Mouse (Mus musculus) hindbrain, embryonic 15.5 days (tissue): ENCODE measurements around the gene Dctn1. TPM values are rescaled to one million over a fixed set of nuclear protein-coding genes. Genes with fewer than 3 reads are reported as not detected.

Experiments used
- ATAC-seq: fragments of 200-750 bp; cut with Nextera tagmentation; 2 replicates; pipeline ENCODE4 v1.8.0; 2017; ENCODE audit warnings: low read depth, moderate number of reproducible peaks, moderate TSS enrichment; ENCODE audit not compliant: low FRiP score
- H3K27ac ChIP-seq: fragments of 300-500 bp; sonication (generic); replicated peaks from 2 replicates; pipeline ENCODE4 v1.5.1; 2015; ENCODE audit warnings: mild to moderate bottlenecking, inconsistent platforms
- H3K27me3 ChIP-seq: fragments of 300-500 bp; sonication (generic); 2 replicates; pipeline ENCODE4 v1.6.1; 2015; ENCODE audit warnings: control low read depth, inconsistent platforms
- H3K36me3 ChIP-seq: fragments of 300-500 bp; sonication (generic); 2 replicates; pipeline ENCODE4 v1.6.1; 2015; ENCODE audit warnings: control low read depth, inconsistent platforms
- H3K4me1 ChIP-seq: fragments of 300-500 bp; sonication (generic); replicated peaks from 2 replicates; pipeline ENCODE4 v1.6.1; 2015; ENCODE audit warnings: control low read depth, inconsistent platforms
- H3K4me2 ChIP-seq: fragments of 300-500 bp; sonication (generic); 2 replicates; pipeline ENCODE4 v1.6.1; 2015; ENCODE audit warnings: moderate library complexity, mild to moderate bottlenecking, inconsistent platforms
- H3K4me3 ChIP-seq: fragments of 300-500 bp; sonication (generic); 2 replicates; pipeline ENCODE4 v1.5.1; 2015; ENCODE audit warnings: mild to moderate bottlenecking, inconsistent platforms
- H3K9ac ChIP-seq: fragments of 300-500 bp; sonication (generic); 2 replicates; pipeline ENCODE4 v1.6.1; 2015; ENCODE audit warnings: inconsistent platforms
- H3K9me3 ChIP-seq: fragments of 300-500 bp; sonication (generic); 2 replicates; pipeline ENCODE4 v1.6.1; 2016; ENCODE audit warnings: control low read depth, inconsistent platforms
- WGBS: fragments of 180-500 bp; shearing (Covaris S2); methylation state at CpG from one replicate; pipeline ENCODE4 v1.1.7; 2015; 5-methylcytosine and 5-hydroxymethylcytosine counted together
- polyA plus RNA-seq: library from polyadenylated mRNA; unstranded; fragments of >200 nt; fragmentation: Nextera tagmentation; extraction: Ambion mirVana; gene quantifications from 2 replicates; pipeline ENCODE4 v1.2.1, GENCODE M21; 2015

Dctn1 gene
- polyA plus RNA-seq, 1 experiment from 2014 or later: 160 TPM

DNA sequence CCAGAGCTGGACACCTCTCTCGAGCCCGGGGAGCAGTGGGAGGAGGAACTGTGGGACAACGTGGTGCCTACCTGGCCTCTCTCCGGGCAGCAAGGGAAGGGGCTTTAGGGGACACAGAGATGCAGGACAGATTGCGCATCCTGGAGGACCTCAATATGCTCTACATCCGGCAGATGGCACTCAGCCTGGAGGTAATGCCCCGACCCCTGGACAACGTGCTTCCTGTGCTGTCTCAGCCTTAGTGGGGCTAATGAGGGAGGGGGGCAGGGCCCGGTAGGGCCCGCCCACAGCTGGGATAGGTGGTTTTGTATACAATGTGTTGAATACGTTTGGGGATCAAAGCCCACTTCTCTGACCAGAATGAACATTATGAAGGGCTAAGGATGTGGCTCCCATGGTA, 27.7 kb upstream of the Dctn1 start:
- 2% methylated on average over 11 of the region's 11 CpGs for WGBS

DNA sequence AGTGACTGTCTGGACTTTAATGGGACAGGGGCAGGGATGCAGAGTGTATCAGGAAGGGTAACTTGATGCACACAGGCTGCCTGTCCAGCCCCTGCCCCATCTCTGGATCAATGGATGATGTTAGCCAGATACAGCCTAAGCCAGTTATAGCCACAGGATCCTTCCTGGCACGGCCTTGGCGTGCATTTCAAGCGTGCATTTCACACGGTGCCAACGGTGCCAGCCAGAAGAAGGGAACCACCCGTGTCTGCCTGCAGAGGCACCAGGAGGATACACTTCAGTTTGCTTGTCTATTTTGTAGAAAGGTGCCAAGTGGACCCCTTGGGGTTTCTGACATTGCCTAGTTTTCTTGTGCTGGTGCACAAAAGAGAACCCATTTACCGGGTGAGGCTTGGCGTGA, 25.7 kb upstream of the Dctn1 start:
- Histone ChIP-seq H3K9ac (no peak overlapping the region), H3K4me1 (peaks cover 48% of the 10 kb centered on the region)

More for the DNA sequence above, 27.7 kb upstream of the Dctn1 start:
- Histone ChIP-seq H3K27me3 (peaks cover 19% of the 10 kb centered on the region), H3K4me3 (peak overlapping the region; percentile 34), H3K4me1 (peaks cover 47% of the 10 kb centered on the region), H3K4me2 (peak overlapping the region; percentile 52), H3K27ac (peak overlapping the region; percentile 89), H3K9me3 (no peaks in the 10 kb centered on the region), H3K36me3 (no peaks in the 10 kb centered on the region), H3K9ac (peak overlapping the region; percentile 31)
- ATAC-seq: peak; percentile 7; the same call in 1 of the 2 replicates

DNA sequence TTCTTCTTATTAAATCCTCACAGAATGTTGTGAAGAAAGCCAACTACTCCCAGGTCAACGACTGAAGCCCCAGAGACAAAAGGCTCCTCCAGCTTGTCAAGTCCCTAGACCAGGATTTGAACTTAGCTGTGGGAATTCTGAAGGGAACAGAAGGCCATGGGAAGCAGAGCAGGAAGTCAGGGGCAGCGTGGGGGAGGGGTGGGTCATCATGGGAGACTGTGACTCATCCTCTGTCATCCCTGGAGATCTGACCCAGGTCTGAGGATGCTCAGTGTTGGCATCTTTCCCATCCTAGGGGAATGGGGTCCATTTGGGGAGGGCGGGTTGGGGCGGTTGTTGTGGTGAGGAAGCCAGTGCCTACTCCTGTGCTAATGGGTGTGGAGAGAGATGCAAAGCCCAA, 24.1 kb upstream of the Dctn1 start:
- Histone ChIP-seq H3K9ac (no peak overlapping the region), H3K27me3 (0 out of 2 replicates have a peak, but pooled peaks cover 4% of the 10 kb centered on the region), H3K4me1 (peaks cover 39% of the 10 kb centered on the region), H3K9me3 (no peaks in the 10 kb centered on the region), H3K27ac (no peak overlapping the region), H3K36me3 (no peaks in the 10 kb centered on the region), H3K4me3 (peak overlapping the region; percentile 38), H3K4me2 (peak overlapping the region; percentile 84)
- 36% methylated on average over 4 of the region's 4 CpGs for WGBS
- no peak for ATAC-seq

More for the DNA sequence above, 25.7 kb upstream of the Dctn1 start:
- H3K36me3 ChIP-seq: no peaks in the 10 kb centered on the region
- H3K27ac ChIP-seq: no peak overlapping the region
- no peak overlapping the region for H3K4me3 ChIP-seq
- 78% methylated on average over 8 of the region's 8 CpGs for WGBS
- H3K9me3 ChIP-seq: no peaks in the 10 kb centered on the region
- ATAC-seq: no peak
- no peak overlapping the region for H3K4me2 ChIP-seq
- H3K27me3 ChIP-seq: peaks cover 16% of the 10 kb centered on the region

DNA sequence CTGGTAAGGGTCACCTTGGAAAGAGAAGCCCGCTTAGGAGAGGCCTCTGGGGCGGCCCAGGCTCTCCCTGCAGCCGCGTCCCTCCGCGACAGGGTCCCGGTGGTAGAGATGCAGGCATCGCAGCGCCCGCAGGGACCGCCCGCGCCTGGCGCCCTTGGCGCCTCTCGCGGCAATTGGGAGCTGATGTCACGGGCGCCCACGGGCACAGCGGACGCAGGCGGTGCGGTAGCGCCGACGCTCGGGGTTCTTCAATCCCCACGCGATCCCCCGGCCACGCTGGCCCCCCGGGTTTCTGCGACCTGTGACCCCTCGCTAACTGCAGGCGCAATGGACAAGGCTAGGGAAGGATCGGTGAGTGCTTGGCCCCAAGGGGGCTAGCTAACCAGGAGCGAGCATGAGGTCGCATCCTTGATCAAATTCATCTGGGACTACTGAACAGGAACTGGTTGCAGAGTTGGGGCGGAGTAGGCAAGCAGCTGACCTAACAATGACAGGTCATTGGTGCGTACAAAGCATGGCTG, 23.4 kb upstream of the Dctn1 start:
- Histone ChIP-seq H3K4me3 (peak overlapping the region; percentile 38), H3K4me1 (peaks cover 33% of the 10 kb centered on the region), H3K9ac (peak overlapping the region; percentile 57), H3K27ac (peak overlapping the region; percentile 30; the same call in 1 of the 2 replicates), H3K4me2 (peak overlapping the region; percentile 84), H3K36me3 (no peaks in the 10 kb centered on the region), H3K9me3 (no peaks in the 10 kb centered on the region), H3K27me3 (no peaks in the 10 kb centered on the region)
- 3% methylated on average over 41 of the region's 41 CpGs for WGBS
- 0 out of 2 replicates have a peak, but pooled peaks have one; percentile 31 for ATAC-seq

DNA sequence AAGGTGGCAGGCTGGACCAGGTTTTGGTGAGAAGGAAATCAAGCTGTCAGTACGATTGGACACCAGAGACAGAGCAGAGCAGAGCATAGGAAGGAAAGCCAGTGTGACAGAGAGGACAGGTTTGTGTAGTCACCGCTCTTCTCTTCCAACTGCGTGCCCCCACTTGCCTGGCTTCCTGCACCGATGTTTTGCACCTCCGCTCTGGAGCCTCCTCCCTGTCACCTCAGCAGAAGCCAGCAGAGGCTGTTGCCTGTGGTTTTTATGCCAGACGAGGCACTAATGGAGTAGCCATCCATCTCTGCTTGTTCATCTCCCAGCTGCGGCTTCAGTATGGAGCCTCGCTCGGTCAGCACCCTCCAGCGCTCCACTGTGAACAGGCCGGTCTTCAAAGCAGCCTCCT, 22.8 kb upstream of the Dctn1 start:
- peak overlapping the region; percentile 84 for H3K4me2 ChIP-seq
- H3K9ac ChIP-seq: 0 out of 2 replicates have a peak overlapping the region, but pooled peaks have one; percentile 57
- no peaks in the 10 kb centered on the region for H3K27me3 ChIP-seq
- no peaks in the 10 kb centered on the region for H3K36me3 ChIP-seq
- no peak for ATAC-seq
- peaks cover 26% of the 10 kb centered on the region for H3K4me1 ChIP-seq
- no peaks in the 10 kb centered on the region for H3K9me3 ChIP-seq
- 41% methylated on average over 11 of the region's 11 CpGs for WGBS
- no peak overlapping the region; the same call in none of the 2 replicates for H3K4me3 ChIP-seq
- no peak overlapping the region for H3K27ac ChIP-seq

DNA sequence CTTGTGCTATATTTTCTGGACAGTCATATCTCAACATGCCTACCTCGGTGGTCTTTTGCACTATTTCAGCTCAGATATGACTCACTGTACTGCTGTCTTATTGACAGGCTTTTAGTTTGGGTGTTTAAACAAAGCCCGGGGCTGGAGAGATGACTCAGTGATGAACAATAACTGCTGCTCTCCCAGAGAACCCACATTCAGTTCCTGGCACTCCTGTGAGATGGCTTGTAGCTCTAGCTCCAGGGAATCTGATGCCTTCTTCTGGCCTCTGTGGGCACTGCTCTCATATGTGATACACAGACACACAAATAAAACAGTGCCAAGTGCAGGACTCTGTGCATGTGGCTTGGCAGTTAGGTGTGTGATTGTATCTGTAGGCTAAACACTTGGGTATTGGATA, 20.5 kb upstream of the Dctn1 start:
- Histone ChIP-seq H3K36me3 (no peaks in the 10 kb centered on the region), H3K9ac (no peak overlapping the region), H3K27me3 (no peaks in the 10 kb centered on the region), H3K4me1 (peaks cover 16% of the 10 kb centered on the region), H3K4me3 (no peak overlapping the region), H3K4me2 (no peak overlapping the region), H3K9me3 (no peaks in the 10 kb centered on the region), H3K27ac (no peak overlapping the region)
- 86% methylated on average over 2 of the region's 2 CpGs for WGBS
- ATAC-seq: no peak

DNA sequence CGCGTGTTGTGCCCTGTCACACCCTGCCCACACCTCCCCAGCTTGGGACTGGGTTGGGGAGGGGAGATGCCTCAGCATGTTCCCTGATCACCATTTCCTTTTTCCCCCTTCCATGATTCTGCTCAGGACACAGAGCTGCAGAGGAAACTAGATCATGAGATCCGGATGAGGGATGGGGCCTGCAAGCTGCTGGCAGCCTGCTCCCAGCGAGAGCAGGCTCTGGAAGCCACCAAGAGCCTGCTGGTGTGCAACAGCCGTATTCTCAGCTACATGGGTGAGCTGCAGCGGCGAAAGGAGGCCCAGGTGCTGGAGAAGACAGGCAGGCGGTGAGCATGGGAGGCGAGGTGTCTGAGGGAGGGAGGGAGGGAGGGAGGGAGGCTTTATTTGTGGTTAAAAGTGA, 19.9 kb upstream of the Dctn1 start:
- no peak overlapping the region for H3K4me2 ChIP-seq
- no peaks in the 10 kb centered on the region for H3K36me3 ChIP-seq
- no peak overlapping the region for H3K27ac ChIP-seq
- H3K9me3 ChIP-seq: no peaks in the 10 kb centered on the region
- H3K4me1 ChIP-seq: peaks cover 16% of the 10 kb centered on the region
- H3K9ac ChIP-seq: no peak overlapping the region
- WGBS: 79% methylated on average over 9 of the region's 9 CpGs
- ATAC-seq: no peak
- no peak overlapping the region for H3K4me3 ChIP-seq
- H3K27me3 ChIP-seq: no peaks in the 10 kb centered on the region

DNA sequence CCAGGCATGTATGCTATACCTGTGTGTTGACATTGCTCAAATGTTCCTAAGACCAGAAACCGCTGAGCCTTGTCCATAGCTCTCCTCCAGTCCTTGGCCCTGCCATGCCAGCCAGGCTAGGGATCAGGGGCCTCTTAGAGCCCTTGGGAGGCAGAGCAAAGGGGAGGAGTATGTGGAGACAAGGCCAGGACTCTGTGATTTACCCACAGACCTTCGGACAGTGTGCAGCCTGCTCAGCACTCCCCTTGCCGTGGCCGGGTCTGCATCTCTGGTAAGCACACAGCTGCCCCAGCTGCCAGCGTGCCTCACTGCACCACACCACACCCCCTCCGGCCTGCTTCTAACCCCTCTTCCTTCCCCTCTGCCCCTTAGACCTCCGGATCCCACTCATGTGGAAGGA, 18.4 kb upstream of the Dctn1 start:
- Histone ChIP-seq H3K36me3 (no peaks in the 10 kb centered on the region), H3K4me2 (no peak overlapping the region), H3K4me3 (no peak overlapping the region), H3K9me3 (no peaks in the 10 kb centered on the region), H3K27me3 (no peaks in the 10 kb centered on the region), H3K27ac (no peak overlapping the region), H3K9ac (no peak overlapping the region), H3K4me1 (peaks cover 9% of the 10 kb centered on the region)
- 58% methylated on average over 7 of the region's 7 CpGs for WGBS
- no peak for ATAC-seq

DNA sequence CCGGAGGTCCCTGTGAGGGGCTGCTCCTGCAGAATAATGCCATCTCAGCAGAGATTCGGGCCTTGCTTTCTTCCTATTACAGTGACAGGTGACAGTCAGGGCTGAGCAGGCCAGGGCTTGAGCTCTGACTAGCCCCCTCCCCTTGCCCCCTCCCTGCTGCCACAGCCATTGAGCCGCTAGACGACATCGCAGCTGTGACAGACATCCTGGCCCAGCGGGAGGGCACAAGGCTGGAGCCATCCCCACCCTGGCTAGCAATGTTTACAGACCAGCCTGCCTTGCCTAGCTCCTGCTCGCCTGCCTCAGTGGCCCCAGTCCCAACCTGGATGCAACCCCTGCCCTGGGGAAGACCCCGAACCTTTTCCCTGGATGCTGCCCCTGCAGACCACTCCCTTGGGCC, 14.0 kb upstream of the Dctn1 start:
- Histone ChIP-seq H3K27me3 (no peaks in the 10 kb centered on the region), H3K4me2 (no peak overlapping the region), H3K9ac (no peak overlapping the region), H3K9me3 (no peaks in the 10 kb centered on the region), H3K4me3 (no peak overlapping the region), H3K4me1 (peaks cover 16% of the 10 kb centered on the region), H3K27ac (no peak overlapping the region), H3K36me3 (no peaks in the 10 kb centered on the region)
- no peak for ATAC-seq
- WGBS: 30% methylated on average over 8 of the region's 8 CpGs

DNA sequence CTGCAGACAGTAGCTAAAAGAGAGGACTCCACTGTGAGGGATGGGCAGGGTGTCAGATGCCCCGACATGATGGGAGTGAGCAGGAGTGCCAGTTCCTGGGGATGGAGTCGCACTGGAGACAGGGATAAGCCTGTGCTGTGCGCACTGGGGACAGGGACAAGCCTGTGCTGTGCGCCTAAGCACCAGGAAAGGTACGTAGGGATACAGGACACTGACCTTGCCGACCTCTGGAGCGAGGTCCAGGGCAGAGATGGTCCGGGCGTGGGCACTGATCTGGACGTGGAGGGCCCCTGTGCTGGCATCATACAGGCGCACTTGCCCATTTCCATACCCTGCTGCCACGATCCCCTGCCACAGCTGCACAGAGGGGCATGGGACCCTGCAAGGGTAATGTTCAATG, 12.7 kb upstream of the Dctn1 start:
- no peak for ATAC-seq
- Histone ChIP-seq H3K4me3 (no peak overlapping the region), H3K4me1 (peaks cover 16% of the 10 kb centered on the region), H3K4me2 (no peak overlapping the region), H3K9me3 (no peaks in the 10 kb centered on the region), H3K36me3 (no peaks in the 10 kb centered on the region), H3K27me3 (no peaks in the 10 kb centered on the region), H3K9ac (no peak overlapping the region), H3K27ac (no peak overlapping the region)
- 88% methylated on average over 12 of the region's 12 CpGs for WGBS

DNA sequence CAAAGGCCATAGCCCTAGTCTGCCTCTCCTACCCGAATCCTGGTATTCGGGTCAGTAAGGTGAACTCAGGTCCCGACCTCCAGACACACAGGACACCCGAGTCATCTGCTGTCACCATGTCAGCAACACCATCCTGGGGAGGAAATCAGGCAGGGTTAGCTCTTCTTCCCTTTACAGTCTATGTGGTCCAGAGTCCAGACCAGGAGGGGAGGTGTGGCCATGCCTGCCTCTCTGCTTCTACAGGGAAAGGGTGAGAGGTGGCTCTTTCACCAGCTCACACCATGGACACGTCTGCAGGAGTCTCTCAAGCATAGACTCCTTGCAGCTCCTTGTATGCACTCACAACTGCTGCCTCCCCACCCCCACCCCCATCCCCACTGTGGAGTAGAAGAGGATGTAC, 12.2 kb upstream of the Dctn1 start:
- peaks cover 16% of the 10 kb centered on the region for H3K4me1 ChIP-seq
- no peak overlapping the region for H3K4me2 ChIP-seq
- no peaks in the 10 kb centered on the region for H3K27me3 ChIP-seq
- H3K9me3 ChIP-seq: no peaks in the 10 kb centered on the region
- H3K36me3 ChIP-seq: no peaks in the 10 kb centered on the region
- WGBS: 79% methylated on average over 5 of the region's 5 CpGs
- H3K4me3 ChIP-seq: no peak overlapping the region
- H3K9ac ChIP-seq: no peak overlapping the region
- no peak for ATAC-seq
- no peak overlapping the region for H3K27ac ChIP-seq

DNA sequence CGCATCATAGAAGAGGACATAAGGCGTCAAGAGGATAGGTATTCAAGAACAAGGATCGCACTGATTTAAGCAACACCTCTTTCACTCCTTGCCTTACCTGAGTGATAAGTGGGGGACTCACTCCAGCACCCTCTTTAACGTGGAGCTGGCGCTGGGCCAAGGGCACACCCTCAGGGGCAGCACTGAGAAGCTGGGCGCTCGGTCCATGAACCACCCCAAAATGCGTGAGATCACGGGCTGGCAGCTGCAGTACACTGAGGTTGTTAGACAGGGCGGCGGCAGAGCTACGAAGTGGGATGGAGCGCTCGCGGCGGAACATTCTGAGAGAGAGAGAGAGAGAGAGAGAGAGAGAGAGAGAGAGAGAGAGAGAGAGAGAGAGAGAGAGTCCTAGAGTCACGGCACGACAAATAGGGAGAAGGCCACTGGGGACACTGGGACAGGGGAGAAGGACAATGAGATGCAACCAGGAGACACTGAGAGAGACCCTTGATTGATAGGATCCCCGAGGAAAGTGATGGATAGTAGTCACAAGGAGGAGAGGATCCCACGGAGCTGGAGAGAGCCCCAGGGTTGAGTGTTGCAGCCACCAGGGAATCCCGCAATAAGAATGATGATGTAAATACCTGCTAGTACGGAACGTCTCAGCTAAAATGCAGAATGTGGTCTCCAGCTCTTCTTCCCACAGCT, 10.0 kb upstream of the Dctn1 start:
- H3K4me3 ChIP-seq: peak overlapping the region; percentile 50
- peak overlapping the region; percentile 52 for H3K9ac ChIP-seq
- 8% methylated on average over 21 of the region's 23 CpGs for WGBS
- H3K4me1 ChIP-seq: peaks cover 16% of the 10 kb centered on the region
- H3K27ac ChIP-seq: 0 out of 2 replicates have a peak overlapping the region, but pooled peaks have one; percentile 2
- ATAC-seq: peak; percentile 54
- peak overlapping the region; percentile 85 for H3K4me2 ChIP-seq
- H3K9me3 ChIP-seq: no peaks in the 10 kb centered on the region
- no peaks in the 10 kb centered on the region for H3K36me3 ChIP-seq
- peaks cover 9% of the 10 kb centered on the region for H3K27me3 ChIP-seq
